Mouse (Mus musculus): ENCODE results near the gene Stk10. TPM values are rescaled to one million over a fixed set of nuclear protein-coding genes. Genes with fewer than 3 reads are reported as not detected.

The Stk10 gene
- polyA plus RNA-seq, 1 experiment from 2014 or later = 2.6 TPM

- Histone ChIP-seq H3K4me1 (replicated peaks) (peaks cover 32% of the 10 kb centered on the region), H3K27ac (replicated peaks) (peak overlapping the region; percentile 42; the same call in 1 of the 2 replicates)
- ATAC-seq (ENCODE audit: low read depth) = no peak
These were observed 86.2 kb downstream of the Stk10 start for GRCm38 (mm10) chr11:32619257-32619816.

GRCm38 (mm10) chr11:32619866-32620456 lies 86.9 kb downstream of the Stk10 start:
- H3K27ac ChIP-seq (replicated peaks) = no peak overlapping the region
- H3K4me2 ChIP-seq = no peak overlapping the region
- H3K9ac ChIP-seq = no peak overlapping the region
- peaks cover 5% of the 10 kb centered on the region; the same call in 1 of the 2 replicates for H3K36me3 ChIP-seq
- WGBS = 69% methylated on average over 6 of the region's 6 CpGs
- H3K27me3 ChIP-seq = no peaks in the 10 kb centered on the region
- no peak overlapping the region for H3K4me3 ChIP-seq
- H3K4me1 ChIP-seq (replicated peaks) = peaks cover 32% of the 10 kb centered on the region
- peak; percentile 32; the same call in 1 of the 2 replicates for ATAC-seq (ENCODE audit: low read depth)
- no peaks in the 10 kb centered on the region for H3K9me3 ChIP-seq

More at GRCm38 (mm10) chr11:32619257-32619816, 86.2 kb downstream of the Stk10 start:
- WGBS = 48% methylated on average over 8 of the region's 8 CpGs
- Histone ChIP-seq H3K27me3 (no peaks in the 10 kb centered on the region), H3K9me3 (no peaks in the 10 kb centered on the region), H3K4me2 (no peak overlapping the region), H3K36me3 (peaks cover 5% of the 10 kb centered on the region; the same call in 1 of the 2 replicates), H3K4me3 (no peak overlapping the region), H3K9ac (0 out of 2 replicates have a peak overlapping the region, but pooled peaks have one; percentile 34)

GRCm38 (mm10) chr11:32621831-32622478 lies 88.8 kb downstream of the Stk10 start:
- Histone ChIP-seq H3K9me3 (no peaks in the 10 kb centered on the region), H3K4me2 (no peak overlapping the region), H3K4me1 (replicated peaks) (peaks cover 29% of the 10 kb centered on the region), H3K27me3 (no peaks in the 10 kb centered on the region), H3K27ac (replicated peaks) (no peak overlapping the region), H3K36me3 (peaks cover 5% of the 10 kb centered on the region; the same call in 1 of the 2 replicates), H3K4me3 (no peak overlapping the region), H3K9ac (no peak overlapping the region)
- 79% methylated on average over 12 of the region's 12 CpGs for WGBS
- ATAC-seq (ENCODE audit: low read depth) = no peak

- Histone ChIP-seq H3K27me3 (no peaks in the 10 kb centered on the region), H3K4me3 (no peak overlapping the region), H3K4me2 (no peak overlapping the region), H3K9ac (no peak overlapping the region), H3K9me3 (no peaks in the 10 kb centered on the region), H3K36me3 (peaks cover 5% of the 10 kb centered on the region; the same call in 1 of the 2 replicates), H3K4me1 (replicated peaks) (peaks cover 29% of the 10 kb centered on the region), H3K27ac (replicated peaks) (no peak overlapping the region)
- 81% methylated on average over 13 of the region's 13 CpGs for WGBS
- ATAC-seq (ENCODE audit: low read depth) = no peak
These were observed 89.5 kb downstream of the Stk10 start for GRCm38 (mm10) chr11:32622479-32623190.

- H3K36me3 ChIP-seq = peaks cover 3% of the 10 kb centered on the region; the same call in 1 of the 2 replicates
- no peak overlapping the region for H3K4me3 ChIP-seq
- peak overlapping the region; percentile 17; the same call in 1 of the 2 replicates for H3K9ac ChIP-seq
- WGBS = 68% methylated on average over 5 of the region's 5 CpGs
- 0 out of 2 replicates have a peak, but pooled peaks have one; percentile 19 for ATAC-seq (ENCODE audit: low read depth)
- H3K4me1 ChIP-seq (replicated peaks) = peaks cover 29% of the 10 kb centered on the region
- no peak overlapping the region for H3K4me2 ChIP-seq
- H3K27ac ChIP-seq (replicated peaks) = no peak overlapping the region
- H3K27me3 ChIP-seq = no peaks in the 10 kb centered on the region
- H3K9me3 ChIP-seq = no peaks in the 10 kb centered on the region
These were observed 90.1 kb downstream of the Stk10 start for GRCm38 (mm10) chr11:32623236-32623635.

- no peaks in the 10 kb centered on the region for H3K9me3 ChIP-seq
- WGBS = 60% methylated on average over 6 of the region's 6 CpGs
- H3K27ac ChIP-seq (replicated peaks) = no peak overlapping the region
- H3K9ac ChIP-seq = 0 out of 2 replicates have a peak overlapping the region, but pooled peaks have one; percentile 17
- no peaks in the 10 kb centered on the region for H3K27me3 ChIP-seq
- no peak for ATAC-seq (ENCODE audit: low read depth)
- H3K36me3 ChIP-seq = no peaks in the 10 kb centered on the region
- H3K4me1 ChIP-seq (replicated peaks) = peaks cover 29% of the 10 kb centered on the region
- no peak overlapping the region for H3K4me2 ChIP-seq
- no peak overlapping the region for H3K4me3 ChIP-seq
These were observed 90.8 kb downstream of the Stk10 start for GRCm38 (mm10) chr11:32623912-32624311.

- 59% methylated on average over 1 of the region's 1 CpGs for WGBS
- no peak for ATAC-seq (ENCODE audit: low read depth)
- H3K9me3 ChIP-seq = no peaks in the 10 kb centered on the region
- H3K4me2 ChIP-seq = no peak overlapping the region
- H3K4me3 ChIP-seq = no peak overlapping the region
- peaks cover 11% of the 10 kb centered on the region for H3K4me1 ChIP-seq (replicated peaks)
- no peaks in the 10 kb centered on the region for H3K36me3 ChIP-seq
- no peaks in the 10 kb centered on the region for H3K27me3 ChIP-seq
- no peak overlapping the region for H3K27ac ChIP-seq (replicated peaks)
- no peak overlapping the region for H3K9ac ChIP-seq
These were observed 92.6 kb downstream of the Stk10 start for GRCm38 (mm10) chr11:32625677-32626076.

GRCm38 (mm10) chr11:32626079-32626478 lies 93.0 kb downstream of the Stk10 start:
- H3K4me3 ChIP-seq = no peak overlapping the region
- no peaks in the 10 kb centered on the region for H3K36me3 ChIP-seq
- no peaks in the 10 kb centered on the region for H3K27me3 ChIP-seq
- WGBS = 82% methylated on average over 6 of the region's 6 CpGs
- no peak overlapping the region for H3K27ac ChIP-seq (replicated peaks)
- no peak overlapping the region for H3K4me2 ChIP-seq
- peaks cover 10% of the 10 kb centered on the region for H3K4me1 ChIP-seq (replicated peaks)
- no peak for ATAC-seq (ENCODE audit: low read depth)
- H3K9me3 ChIP-seq = no peaks in the 10 kb centered on the region
- H3K9ac ChIP-seq = no peak overlapping the region

- Histone ChIP-seq H3K9me3 (no peaks in the 10 kb centered on the region), H3K9ac (no peak overlapping the region), H3K4me2 (no peak overlapping the region), H3K4me3 (no peak overlapping the region), H3K27me3 (no peaks in the 10 kb centered on the region), H3K27ac (replicated peaks) (no peak overlapping the region), H3K36me3 (no peaks in the 10 kb centered on the region), H3K4me1 (replicated peaks) (peaks cover 10% of the 10 kb centered on the region)
- 87% methylated on average over 6 of the region's 6 CpGs for WGBS
- ATAC-seq (ENCODE audit: low read depth) = no peak
These were observed 94.8 kb downstream of the Stk10 start for GRCm38 (mm10) chr11:32627900-32628299.

- H3K4me3 ChIP-seq = no peak overlapping the region
- no peak overlapping the region for H3K9ac ChIP-seq
- H3K4me1 ChIP-seq (replicated peaks) = no peaks in the 10 kb centered on the region
- H3K9me3 ChIP-seq = no peaks in the 10 kb centered on the region
- H3K27ac ChIP-seq (replicated peaks) = no peak overlapping the region
- no peaks in the 10 kb centered on the region for H3K27me3 ChIP-seq
- no peak for ATAC-seq (ENCODE audit: low read depth)
- 86% methylated on average over 4 of the region's 4 CpGs for WGBS
- H3K36me3 ChIP-seq = no peaks in the 10 kb centered on the region
- no peak overlapping the region for H3K4me2 ChIP-seq
These were observed 96.7 kb downstream of the Stk10 start for GRCm38 (mm10) chr11:32629713-32630211.

- no peak overlapping the region for H3K9ac ChIP-seq
- no peaks in the 10 kb centered on the region for H3K27me3 ChIP-seq
- no peaks in the 10 kb centered on the region for H3K9me3 ChIP-seq
- H3K27ac ChIP-seq (replicated peaks) = no peak overlapping the region
- 99% methylated on average over 5 of the region's 5 CpGs for WGBS
- no peak for ATAC-seq (ENCODE audit: low read depth)
- no peaks in the 10 kb centered on the region for H3K4me1 ChIP-seq (replicated peaks)
- no peak overlapping the region for H3K4me2 ChIP-seq
- no peaks in the 10 kb centered on the region for H3K36me3 ChIP-seq
- H3K4me3 ChIP-seq = no peak overlapping the region
These were observed 99.6 kb downstream of the Stk10 start for GRCm38 (mm10) chr11:32632671-32633070.

GRCm38 (mm10) chr11:32633542-32633941 lies 100.4 kb downstream of the Stk10 start:
- no peak overlapping the region for H3K4me3 ChIP-seq
- no peaks in the 10 kb centered on the region for H3K36me3 ChIP-seq
- H3K4me1 ChIP-seq (replicated peaks) = no peaks in the 10 kb centered on the region
- 68% methylated on average over 3 of the region's 3 CpGs for WGBS
- H3K9me3 ChIP-seq = no peaks in the 10 kb centered on the region
- H3K27ac ChIP-seq (replicated peaks) = no peak overlapping the region
- ATAC-seq (ENCODE audit: low read depth) = no peak
- H3K4me2 ChIP-seq = no peak overlapping the region
- no peaks in the 10 kb centered on the region for H3K27me3 ChIP-seq
- no peak overlapping the region for H3K9ac ChIP-seq
